19 mouse cellular contexts compared by ENCODE assay signal in the genomic region with DNA sequence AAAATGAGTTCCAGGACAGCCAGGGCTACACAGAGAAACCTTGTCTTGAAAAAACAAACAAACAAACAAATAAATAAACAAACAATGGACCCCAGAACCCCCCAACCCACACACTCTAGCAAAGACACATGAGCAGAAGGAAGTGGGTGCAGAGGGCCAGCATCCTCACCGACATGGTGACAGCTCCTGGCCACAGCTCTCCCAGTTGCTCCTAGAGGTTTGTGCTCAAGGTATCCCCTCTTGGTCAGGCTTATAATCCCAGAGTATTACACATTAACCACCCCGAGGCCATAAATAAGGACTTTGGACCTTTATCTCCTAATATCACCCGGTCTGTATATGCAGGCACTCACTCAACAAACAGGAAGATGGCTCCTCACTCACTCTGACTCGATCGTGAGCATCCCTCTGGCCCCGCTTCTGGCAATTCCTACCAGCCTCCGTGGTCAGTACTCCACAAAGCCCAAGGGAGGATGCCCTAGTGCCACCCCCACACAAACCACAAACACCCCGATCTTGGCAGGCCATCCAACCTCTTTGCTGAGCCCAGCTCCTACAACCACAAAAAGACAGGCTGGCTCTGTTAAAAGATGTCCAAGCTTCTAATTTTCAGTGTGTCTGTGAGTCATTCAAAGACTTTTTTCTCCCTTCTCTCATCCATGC. TPM values are rescaled to one million over a fixed set of nuclear protein-coding genes. Genes with fewer than 3 reads are reported as not detected.
DNase-seq lines count a peak whose midpoint lies in the region; ATAC-seq and TF ChIP-seq lines count a peak whose summit lies in the region.
"Had no signal": no experiment of that assay in that cellular context is flagged by ENCODE, and none has a peak within 500 bp of the region (broad histone marks: within the 10 kb centered on the region; RNA-seq: fewer than 3 reads in every experiment).

A gene (minus strand): TSS at position 227 of the 663 bp plus-strand sequence.

- peaks cover 57% of the 10 kb centered on the region for H3K4me1 ChIP-seq in megakaryocyte, embryonic 14.5 days
- H3K4me1 ChIP-seq: limb, embryonic 13.5 days had no signal

- no peak within 1 kb of the TSS for H3ac ChIP-seq in myocyte (ENCODE audit: control insufficient read depth, insufficient read length)

- TF ChIP-seq POLR2A in myocyte (IDR thresholded peaks at IDR 0.05; ENCODE audit: insufficient read length, low read depth): no peak

- DNase-seq in adipocyte (ENCODE audit: low spot score): peak; percentile 52
- no peak for DNase-seq in adrenal gland, adult 18-20 months (ENCODE audit: low spot score in 2 of 2)
- no peak for DNase-seq in neural tube, embryonic 10.5 days (ENCODE audit: extremely low spot score, low spot score)
- DNase-seq in ovary, adult 18-20 months (ENCODE audit: low spot score): no peak
- DNase-seq: adrenal gland, adult 2 months; forebrain, postnatal 0 days; gastrocnemius, adult 2 months; lung, adult 2 months had no signal

- no peaks in the 10 kb centered on the region for H3K36me3 ChIP-seq in megakaryocyte, embryonic 14.5 days (replicated peaks; ENCODE audit: low read length)
- H3K36me3 ChIP-seq in myocyte (ENCODE audit: control insufficient read depth, insufficient read depth): no peaks in the 10 kb centered on the region
- H3K36me3 ChIP-seq: G1E; heart, embryonic 10.5 days; hindbrain, embryonic 10.5 days; limb, embryonic 13.5 days; neural tube, embryonic 12.5 days had no signal

- peaks cover 44% of the 10 kb centered on the region for H3K27me3 ChIP-seq in megakaryocyte, embryonic 14.5 days (replicated peaks)
- H3K27me3 ChIP-seq in myocyte (ENCODE audit: control insufficient read depth, insufficient read depth, insufficient read length): no peaks in the 10 kb centered on the region
- H3K27me3 ChIP-seq: neural tube, embryonic 12.5 days had no signal

- H3K79me2 ChIP-seq in myocyte (ENCODE audit: control insufficient read depth, insufficient read depth): no peaks in the 10 kb centered on the region

- H3K9me3 ChIP-seq in megakaryocyte, embryonic 14.5 days: no peaks in the 10 kb centered on the region
- H3K9me3 ChIP-seq: G1E; heart, embryonic 10.5 days; hindbrain, embryonic 10.5 days; limb, embryonic 13.5 days; neural tube, embryonic 12.5 days had no signal

- H3K4me2 ChIP-seq in myocyte (ENCODE audit: low read depth): peak within 1 kb of the TSS; percentile 61
- H3K4me2 ChIP-seq: limb, embryonic 13.5 days; midbrain, embryonic 11.5 days; neural tube, embryonic 12.5 days had no signal

- no peak for ATAC-seq in megakaryocyte, adult 5-6 weeks (ENCODE audit: poor library complexity, severe bottlenecking)
- ATAC-seq: forebrain, postnatal 0 days had no signal

- peak within 1 kb of the TSS; percentile 38 for H3K4me3 ChIP-seq in megakaryocyte, embryonic 14.5 days (replicated peaks)
- H3K4me3 ChIP-seq in myocyte: no peak within 1 kb of the TSS
- H3K4me3 ChIP-seq: gastrocnemius, adult 2 months; heart, embryonic 10.5 days; hindbrain, embryonic 10.5 days; limb, embryonic 13.5 days; neural tube, embryonic 12.5 days had no signal

TF ChIP-seq in myocyte, 11 proteins besides CTCF, POLR2A, EP300 and RAD21:
- TF ChIP-seq TCF12 (IDR thresholded peaks at IDR 0.05; ENCODE audit: insufficient read depth, poor library complexity, severe bottlenecking) (peak; percentile 13), CEBPB (IDR thresholded peaks at IDR 0.05; ENCODE audit: insufficient read depth, poor library complexity, severe bottlenecking) (no peak), POLR2AphosphoS2 (IDR thresholded peaks at IDR 0.05; ENCODE audit: insufficient read length, low read depth) (peak; percentile 60), MYOG (IDR thresholded peaks at IDR 0.05; ENCODE audit: control insufficient read depth in 1 of 3, insufficient read depth in 1 of 3, insufficient read length in 2 of 3, low read depth in 2 of 3) (peak in 1 of 3 experiments; percentile 24), TCF3 (IDR thresholded peaks at IDR 0.05; ENCODE audit: insufficient read length, low read depth) (no peak), MYOD1 (IDR thresholded peaks at IDR 0.05; ENCODE audit: control insufficient read depth in 1 of 3, insufficient read length in 2 of 3, low read depth in 2 of 3) (peak in 2 of 3 experiments; percentile 3 to 42)

RNA-seq across cellular contexts. Expression of the gene that starts here (rescaled TPM):
- polyA plus RNA-seq in megakaryocyte, embryonic 14.5 days (2012; ENCODE audit: insufficient read depth, low replicate concordance): not detected in 2 replicates
- not detected in 2 replicates for total RNA-seq in megakaryocyte, adult 5-6 weeks (2015)
- 0.26 TPM in 1 of 2 replicates, not detected in the other for total RNA-seq in megakaryocyte, adult 5-6 weeks (2017)
- 2.2 TPM for polyA plus RNA-seq in myocyte (2012; fragmentation: generic; extraction: Trizol)
- under 1 TPM in 1 of 2 experiments, not detected in 1; 0.54 TPM for total RNA-seq in adrenal gland, adult 18-20 months (2021)
- total RNA-seq: forebrain, postnatal 0 days; G1E; gastrocnemius, adult 2 months; layer of hippocampus, postnatal 25 days; left cerebral cortex, postnatal 14 days had no signal
- polyA plus RNA-seq: forebrain, postnatal 0 days; G1E; hindbrain, embryonic 10.5 days; midbrain, embryonic 11.5 days; neural tube, embryonic 12.5 days had no signal
